Mouse (Mus musculus) bone marrow macrophage, adult 2 months (primary cell): ENCODE measurements around the gene Prmt2. TPM values are rescaled to one million over a fixed set of nuclear protein-coding genes. Genes with fewer than 3 reads are reported as not detected.

Experiments
- H3K27ac ChIP-seq: 2 replicates; pipeline ENCODE4 v1.5.1; 2012; ENCODE audit warnings: low read depth, low read length; ENCODE audit not compliant: insufficient read depth
- H3K4me1 ChIP-seq: 2 replicates; pipeline ENCODE4 v1.6.1; 2012; ENCODE audit warnings: low read length; ENCODE audit not compliant: control insufficient read depth, insufficient read depth
- H3K4me3 ChIP-seq: 2 replicates; pipeline ENCODE4 v1.5.1; 2012; ENCODE audit warnings: mild to moderate bottlenecking, low read length, moderate library complexity; ENCODE audit not compliant: insufficient read depth
- CTCF ChIP-seq: IDR thresholded peaks from 2 replicates; pipeline ENCODE4 v1.5.1; 2012; ENCODE audit warnings: low read depth, mild to moderate bottlenecking, low read length, moderate library complexity
- POLR2A ChIP-seq: IDR thresholded peaks from 2 replicates; pipeline ENCODE4 v1.6.1; 2012; ENCODE audit warnings: mild to moderate bottlenecking, low read depth, low read length, borderline replicate concordance
- polyA plus RNA-seq: library from polyadenylated mRNA; stranded (reverse); fragments of >200 nt; gene quantifications from 2 replicates; pipeline ENCODE4 v1.2.4, GENCODE M21; 2012; ENCODE audit not compliant: missing spikeins, insufficient read depth, insufficient read length

Gene Prmt2
- polyA plus RNA-seq, 1 experiment: 20.0 TPM

DNA sequence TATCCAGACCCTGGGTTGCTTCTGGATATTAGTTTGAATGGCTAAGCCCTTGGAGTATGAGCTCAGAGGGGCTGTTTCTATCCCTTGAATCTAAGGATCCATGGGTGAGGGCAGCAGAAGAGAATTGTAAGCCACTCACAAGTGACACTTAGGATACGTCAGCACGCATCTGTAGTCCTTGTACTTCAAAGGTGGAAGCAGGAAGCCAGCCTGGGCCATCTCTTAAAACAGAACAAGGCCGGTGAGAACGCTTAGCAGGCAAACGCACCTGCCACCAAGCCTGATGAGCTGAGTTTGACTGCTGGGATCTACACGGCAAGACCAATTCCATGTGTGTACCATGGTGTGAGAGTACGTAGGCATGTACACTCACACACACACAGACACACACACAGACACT is 19.6 kb upstream of the Prmt2 start:
- no peak for TF ChIP-seq CTCF
- no peak for TF ChIP-seq POLR2A
- Histone ChIP-seq H3K27ac (peak overlapping the region; percentile 97), H3K4me1 (peaks cover 49% of the 10 kb centered on the region), H3K4me3 (no peak overlapping the region)

DNA sequence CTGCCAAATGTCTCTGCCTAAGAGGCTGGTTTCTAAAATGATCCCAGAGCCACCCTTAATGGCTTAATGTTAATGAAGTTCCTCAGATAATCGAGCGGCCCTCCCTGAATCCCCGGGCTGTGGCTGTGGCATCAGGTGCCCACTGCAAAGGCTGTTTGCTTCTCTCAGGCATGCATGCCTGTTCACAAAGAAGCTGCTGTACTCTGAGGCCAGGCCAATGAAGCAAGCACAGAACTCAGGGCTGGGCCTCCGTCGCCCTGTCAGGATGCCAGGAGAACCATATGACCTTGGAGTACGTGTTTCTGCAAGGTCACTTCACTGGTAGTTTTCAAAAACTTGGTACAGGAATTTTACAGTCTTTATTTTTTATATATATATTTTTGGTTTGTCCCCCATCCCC is 18.0 kb upstream of the Prmt2 start:
- Histone ChIP-seq H3K4me3 (no peak overlapping the region), H3K27ac (no peak overlapping the region), H3K4me1 (peaks cover 49% of the 10 kb centered on the region)
- TF ChIP-seq CTCF (no peak), POLR2A (no peak)

- TF ChIP-seq CTCF: no peak
- no peak for TF ChIP-seq POLR2A
- H3K4me1 ChIP-seq: peaks cover 30% of the 10 kb centered on the region
- no peak within 1 kb of the TSS for H3K27ac ChIP-seq
- H3K4me3 ChIP-seq: no peak within 1 kb of the TSS
These were observed 15.9 kb upstream of the Prmt2 start, which contains the start of gene S100b for GRCm38 (mm10) chr10:76253536-76253935. S100b (plus strand) TSS chr10:76253853.

DNA sequence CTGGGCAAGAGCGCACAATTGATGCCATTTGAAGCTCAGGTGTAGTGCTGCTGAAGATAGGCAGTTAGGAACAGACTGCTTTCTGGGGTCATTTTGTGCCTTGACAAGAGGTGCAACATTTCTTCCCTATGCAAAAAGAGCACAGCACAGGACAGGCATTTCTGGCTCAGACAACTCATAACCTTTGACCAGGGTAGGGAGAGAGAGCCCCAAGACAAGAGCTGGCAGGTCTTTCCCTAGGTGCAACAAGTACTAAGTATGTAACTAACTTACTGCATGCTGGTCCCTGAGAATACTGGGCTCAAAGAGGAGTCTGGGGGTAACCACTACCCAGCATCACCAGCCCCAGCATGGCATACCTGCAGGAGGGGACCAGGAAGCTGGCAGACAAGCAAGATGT is 15.4 kb upstream of the Prmt2 start:
- H3K4me3 ChIP-seq: no peak overlapping the region
- peaks cover 26% of the 10 kb centered on the region for H3K4me1 ChIP-seq
- no peak overlapping the region for H3K27ac ChIP-seq
- TF ChIP-seq POLR2A: no peak
- no peak for TF ChIP-seq CTCF

DNA sequence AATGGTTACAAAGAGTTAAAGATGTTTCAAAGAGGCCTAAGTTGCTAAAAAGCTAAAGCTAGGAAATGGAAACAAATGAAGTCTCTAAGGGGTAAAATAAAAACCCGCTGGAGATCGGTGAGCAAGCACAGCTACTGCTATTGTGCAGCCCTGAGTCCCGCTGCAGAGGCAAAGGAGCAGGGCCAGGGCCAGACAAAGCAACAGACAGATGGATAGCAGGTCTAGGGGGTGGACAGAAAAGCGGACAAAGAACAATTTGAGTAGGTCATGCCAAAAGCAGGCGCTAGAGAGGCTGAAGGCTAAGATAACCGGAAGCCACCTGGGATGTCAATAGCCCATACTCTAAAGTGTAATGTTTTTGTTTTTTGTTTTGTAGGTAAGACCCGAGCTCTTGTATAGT is 13.2 kb upstream of the Prmt2 start:
- TF ChIP-seq POLR2A (no peak), CTCF (no peak)
- Histone ChIP-seq H3K4me3 (no peak overlapping the region), H3K4me1 (peaks cover 14% of the 10 kb centered on the region), H3K27ac (no peak overlapping the region)

GRCm38 (mm10) chr10:76248647-76248968 is 10.9 kb upstream of the Prmt2 start:
- Histone ChIP-seq H3K4me1 (peaks cover 12% of the 10 kb centered on the region), H3K4me3 (no peak overlapping the region), H3K27ac (no peak overlapping the region)
- no peak for TF ChIP-seq POLR2A
- TF ChIP-seq CTCF: no peak

DNA sequence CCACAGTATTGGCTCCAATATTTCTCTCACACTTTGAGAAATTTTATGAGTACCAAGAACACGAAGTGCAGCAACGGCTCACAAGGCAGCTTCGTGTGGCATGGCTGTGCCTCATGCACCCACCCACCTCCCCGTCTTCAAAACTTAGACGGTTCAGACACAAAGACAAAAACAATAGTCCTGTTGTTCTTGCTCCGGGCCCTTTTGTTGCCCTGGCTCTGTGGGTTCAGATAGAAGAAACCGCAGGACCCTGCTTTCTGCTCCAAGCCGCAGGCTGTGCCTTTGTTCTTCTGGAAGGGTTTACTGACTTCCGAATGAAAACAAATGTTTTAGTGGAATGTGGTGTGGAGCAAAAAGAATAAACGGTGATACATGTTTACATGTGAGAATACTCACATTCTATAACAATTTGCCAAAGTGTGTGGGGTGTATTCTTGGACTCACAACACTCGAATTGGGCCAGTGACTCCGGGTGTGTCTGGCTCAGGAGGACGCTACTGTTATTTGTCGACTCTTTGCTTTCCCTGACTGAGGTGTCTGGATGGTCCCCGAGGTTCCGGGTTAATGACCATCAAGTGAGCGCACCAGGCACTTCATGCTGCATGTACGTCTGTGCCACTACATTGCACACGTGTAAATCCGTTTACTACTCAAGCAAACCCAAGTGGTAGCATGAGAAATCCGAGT is 10.4 kb upstream of the Prmt2 start:
- Histone ChIP-seq H3K27ac (no peak overlapping the region), H3K4me3 (no peak overlapping the region), H3K4me1 (peaks cover 7% of the 10 kb centered on the region)
- TF ChIP-seq CTCF (no peak), POLR2A (no peak)

GRCm38 (mm10) chr10:76246601-76247000 is 8.9 kb upstream of the Prmt2 start:
- H3K4me1 ChIP-seq: peaks cover 2% of the 10 kb centered on the region
- H3K4me3 ChIP-seq: no peak overlapping the region
- H3K27ac ChIP-seq: no peak overlapping the region
- TF ChIP-seq CTCF (no peak), POLR2A (no peak)

- Histone ChIP-seq H3K27ac (no peak overlapping the region), H3K4me3 (no peak overlapping the region), H3K4me1 (peaks cover 2% of the 10 kb centered on the region)
- no peak for TF ChIP-seq POLR2A
- no peak for TF ChIP-seq CTCF
These were observed 7.4 kb upstream of the Prmt2 start for GRCm38 (mm10) chr10:76245106-76245505.

- no peak for TF ChIP-seq CTCF
- no peak for TF ChIP-seq POLR2A
- H3K4me3 ChIP-seq: no peak overlapping the region
- no peak overlapping the region for H3K27ac ChIP-seq
- H3K4me1 ChIP-seq: peaks cover 12% of the 10 kb centered on the region
These were observed 1.7 kb upstream of the Prmt2 start for GRCm38 (mm10) chr10:76239401-76239800.
